Mouse (Mus musculus): ENCODE data around the gene Stat6. TPM values are rescaled to one million over a fixed set of nuclear protein-coding genes. Genes with fewer than 3 reads are reported as not detected.
A peak's percentile ranks its signal among the peaks of the same experiment; 100 is the strongest.

Stat6 gene
- polyA plus RNA-seq, 1 experiment: 33.8 TPM

DNA sequence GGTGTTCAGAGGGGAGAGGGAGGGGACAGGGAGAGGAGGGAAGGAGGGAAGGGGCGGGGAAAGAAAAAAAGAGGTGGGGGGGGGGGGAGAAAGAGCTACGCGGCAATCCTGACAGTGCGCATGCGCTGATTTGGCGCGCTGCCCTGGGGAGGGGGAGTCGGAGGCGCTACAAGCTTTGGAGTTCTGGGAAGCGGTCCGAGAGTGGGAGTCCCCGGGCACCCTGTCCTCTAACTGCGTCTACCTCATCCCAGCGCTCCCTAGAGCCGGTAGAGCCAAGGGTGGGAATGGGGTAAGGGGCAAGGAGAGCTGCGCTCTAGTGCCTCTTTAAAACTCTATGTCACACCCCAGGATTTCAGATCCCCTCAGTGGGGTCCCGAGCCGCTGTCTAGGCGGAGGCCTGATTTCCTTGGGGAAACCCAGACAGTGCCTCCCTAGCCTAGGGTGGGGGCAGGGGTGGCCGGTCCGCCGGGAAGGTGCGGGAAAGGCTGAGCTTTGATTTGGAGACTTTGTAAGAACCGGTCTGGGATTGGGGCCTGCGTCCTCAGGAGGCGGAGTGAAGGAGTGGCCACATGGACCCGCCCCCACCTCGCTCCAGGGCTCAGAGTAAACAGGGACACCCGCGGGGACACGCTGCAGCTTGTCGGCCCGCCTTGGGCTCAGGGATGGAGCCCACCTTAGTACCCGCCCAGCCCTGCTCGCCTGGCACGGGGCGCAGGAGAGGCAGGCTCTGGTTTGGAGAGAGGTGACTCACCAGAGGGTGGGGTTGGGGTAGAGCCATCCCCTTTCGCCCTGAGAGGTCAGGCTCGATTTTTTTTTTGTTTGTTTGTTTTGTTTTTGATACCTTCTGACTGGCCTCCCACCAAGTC is 21.4 kb upstream of the Stat6 start:
- Histone ChIP-seq H3K4me1 (peaks cover 28% of the 10 kb centered on the region), H3K4me3 (replicated peaks) (peak overlapping the region; percentile 90), H3K27me3 (replicated peaks) (peaks cover 64% of the 10 kb centered on the region), H3K36me3 (replicated peaks; ENCODE audit: low read length) (no peaks in the 10 kb centered on the region), H3K9me3 (peaks cover 8% of the 10 kb centered on the region; the same call in 1 of the 2 replicates)
- TF ChIP-seq FLI1 (IDR thresholded peaks at IDR 0.05; ENCODE audit: low read length): no peak
- TF ChIP-seq GATA1 (IDR thresholded peaks at IDR 0.05; ENCODE audit: borderline replicate concordance, low read length): no peak

DNA sequence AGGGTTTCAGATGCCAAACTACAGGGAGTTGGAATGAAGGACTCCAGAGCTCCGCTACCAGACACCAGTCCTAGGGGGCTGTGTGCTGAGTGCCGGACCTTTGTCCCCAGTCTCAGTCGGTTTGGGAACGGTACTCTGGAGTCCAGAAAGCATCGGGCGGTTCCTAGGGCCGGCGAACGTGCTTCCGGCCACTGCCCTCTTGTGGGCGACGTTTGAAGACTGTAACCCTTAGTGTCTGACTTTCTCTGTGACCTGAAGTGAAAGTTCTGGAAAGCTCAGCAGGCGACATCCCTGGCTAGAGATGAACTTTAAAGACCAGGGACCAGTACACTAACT is 20.8 kb upstream of the Stat6 start:
- Histone ChIP-seq H3K27me3 (replicated peaks) (peaks cover 59% of the 10 kb centered on the region), H3K4me1 (peaks cover 24% of the 10 kb centered on the region), H3K9me3 (peaks cover 14% of the 10 kb centered on the region; the same call in 1 of the 2 replicates), H3K36me3 (replicated peaks; ENCODE audit: low read length) (no peaks in the 10 kb centered on the region), H3K4me3 (replicated peaks) (peak overlapping the region; percentile 90)
- no peak for TF ChIP-seq FLI1 (IDR thresholded peaks at IDR 0.05; ENCODE audit: low read length)
- no peak for TF ChIP-seq GATA1 (IDR thresholded peaks at IDR 0.05; ENCODE audit: borderline replicate concordance, low read length)

DNA sequence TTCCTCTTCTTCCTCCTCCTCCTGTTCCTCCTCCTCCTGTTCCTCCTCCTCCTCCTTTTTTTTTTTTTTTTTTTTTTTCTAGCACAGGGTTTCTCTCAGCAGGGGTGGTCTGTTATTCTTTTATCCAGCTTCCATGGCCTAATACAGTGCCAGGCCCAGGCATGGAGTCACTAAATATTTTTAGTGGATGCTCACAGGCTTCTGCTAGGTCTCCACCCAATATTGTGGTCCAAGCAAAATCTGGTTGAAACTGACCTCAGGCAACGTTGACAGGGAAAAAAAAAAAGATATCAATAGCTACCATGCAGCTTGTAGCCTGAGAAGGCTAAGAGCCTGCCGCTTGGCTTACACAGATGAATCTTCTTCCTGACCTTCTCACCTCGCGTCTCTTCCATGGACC is 20.1 kb upstream of the Stat6 start:
- Histone ChIP-seq H3K4me3 (replicated peaks) (no peak overlapping the region), H3K36me3 (replicated peaks; ENCODE audit: low read length) (no peaks in the 10 kb centered on the region), H3K4me1 (peaks cover 21% of the 10 kb centered on the region), H3K9me3 (peaks cover 14% of the 10 kb centered on the region; the same call in 1 of the 2 replicates), H3K27me3 (replicated peaks) (peaks cover 52% of the 10 kb centered on the region)
- no peak for TF ChIP-seq FLI1 (IDR thresholded peaks at IDR 0.05; ENCODE audit: low read length)
- no peak for TF ChIP-seq GATA1 (IDR thresholded peaks at IDR 0.05; ENCODE audit: borderline replicate concordance, low read length)

DNA sequence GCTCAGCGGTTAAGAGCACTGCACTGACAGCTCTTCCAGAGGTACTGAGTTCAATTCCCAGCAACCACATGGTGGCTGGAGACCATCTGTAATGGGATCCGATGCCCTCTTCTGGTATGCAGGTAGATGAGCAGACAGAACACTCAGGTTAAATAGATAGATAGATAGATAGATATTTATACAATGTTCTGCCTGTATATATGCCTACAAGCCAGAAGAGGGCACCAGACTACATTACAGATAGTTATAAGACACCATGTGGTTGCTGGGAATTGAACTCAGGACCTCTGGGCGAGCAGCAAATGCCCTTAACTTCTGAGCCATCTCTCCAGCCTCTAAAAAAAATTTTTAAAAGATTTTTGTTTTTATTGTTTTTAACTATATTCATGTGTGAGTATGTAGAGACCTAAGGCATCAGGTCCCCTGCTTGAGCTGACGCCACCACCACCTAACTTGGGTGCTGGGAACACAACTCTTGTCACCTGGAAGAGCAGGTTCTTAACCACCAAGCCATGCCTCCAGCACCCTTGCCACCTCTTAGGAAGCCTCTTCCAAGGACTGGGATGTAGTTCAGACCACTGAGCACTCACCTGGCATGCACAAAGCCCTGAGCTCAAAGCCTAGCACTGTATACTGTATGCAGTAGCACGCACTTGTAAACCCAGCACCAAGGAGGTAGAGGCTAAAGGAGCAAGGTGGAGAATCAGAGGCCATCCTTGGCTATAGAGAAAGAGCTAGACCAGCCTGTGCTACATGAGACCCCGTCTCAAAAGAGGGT is 19.2 kb upstream of the Stat6 start:
- TF ChIP-seq GATA1 (IDR thresholded peaks at IDR 0.05; ENCODE audit: borderline replicate concordance, low read length): no peak
- TF ChIP-seq FLI1 (IDR thresholded peaks at IDR 0.05; ENCODE audit: low read length): no peak
- peaks cover 43% of the 10 kb centered on the region for H3K27me3 ChIP-seq (replicated peaks)
- no peaks in the 10 kb centered on the region for H3K36me3 ChIP-seq (replicated peaks; ENCODE audit: low read length)
- H3K4me3 ChIP-seq (replicated peaks): no peak overlapping the region
- H3K9me3 ChIP-seq: peaks cover 14% of the 10 kb centered on the region; the same call in 1 of the 2 replicates
- H3K4me1 ChIP-seq: peaks cover 21% of the 10 kb centered on the region

DNA sequence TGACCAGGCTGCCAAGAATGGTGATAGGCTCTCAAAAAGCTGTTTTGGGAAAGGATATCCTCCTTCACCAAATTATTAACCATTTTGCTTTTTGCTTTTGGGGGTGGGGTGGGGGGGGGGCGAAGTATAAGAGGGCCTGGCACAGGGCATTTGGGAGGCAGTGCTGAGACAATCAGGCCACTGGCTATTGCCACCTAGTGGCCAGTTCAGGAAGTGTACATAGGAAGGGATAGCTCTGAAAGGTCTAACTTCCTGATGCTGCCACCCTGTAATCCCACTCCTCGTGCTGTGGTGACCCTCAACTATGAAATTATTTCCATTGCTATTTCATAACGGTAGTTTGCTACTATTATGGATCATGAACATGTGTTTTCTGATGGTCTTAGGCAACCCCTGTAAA is 16.4 kb upstream of the Stat6 start:
- peaks cover 14% of the 10 kb centered on the region; the same call in 1 of the 2 replicates for H3K9me3 ChIP-seq
- H3K36me3 ChIP-seq (replicated peaks; ENCODE audit: low read length): no peaks in the 10 kb centered on the region
- no peak for TF ChIP-seq GATA1 (IDR thresholded peaks at IDR 0.05; ENCODE audit: borderline replicate concordance, low read length)
- no peak for TF ChIP-seq FLI1 (IDR thresholded peaks at IDR 0.05; ENCODE audit: low read length)
- no peak overlapping the region for H3K4me3 ChIP-seq (replicated peaks)
- peaks cover 13% of the 10 kb centered on the region for H3K4me1 ChIP-seq
- H3K27me3 ChIP-seq (replicated peaks): peaks cover 27% of the 10 kb centered on the region

DNA sequence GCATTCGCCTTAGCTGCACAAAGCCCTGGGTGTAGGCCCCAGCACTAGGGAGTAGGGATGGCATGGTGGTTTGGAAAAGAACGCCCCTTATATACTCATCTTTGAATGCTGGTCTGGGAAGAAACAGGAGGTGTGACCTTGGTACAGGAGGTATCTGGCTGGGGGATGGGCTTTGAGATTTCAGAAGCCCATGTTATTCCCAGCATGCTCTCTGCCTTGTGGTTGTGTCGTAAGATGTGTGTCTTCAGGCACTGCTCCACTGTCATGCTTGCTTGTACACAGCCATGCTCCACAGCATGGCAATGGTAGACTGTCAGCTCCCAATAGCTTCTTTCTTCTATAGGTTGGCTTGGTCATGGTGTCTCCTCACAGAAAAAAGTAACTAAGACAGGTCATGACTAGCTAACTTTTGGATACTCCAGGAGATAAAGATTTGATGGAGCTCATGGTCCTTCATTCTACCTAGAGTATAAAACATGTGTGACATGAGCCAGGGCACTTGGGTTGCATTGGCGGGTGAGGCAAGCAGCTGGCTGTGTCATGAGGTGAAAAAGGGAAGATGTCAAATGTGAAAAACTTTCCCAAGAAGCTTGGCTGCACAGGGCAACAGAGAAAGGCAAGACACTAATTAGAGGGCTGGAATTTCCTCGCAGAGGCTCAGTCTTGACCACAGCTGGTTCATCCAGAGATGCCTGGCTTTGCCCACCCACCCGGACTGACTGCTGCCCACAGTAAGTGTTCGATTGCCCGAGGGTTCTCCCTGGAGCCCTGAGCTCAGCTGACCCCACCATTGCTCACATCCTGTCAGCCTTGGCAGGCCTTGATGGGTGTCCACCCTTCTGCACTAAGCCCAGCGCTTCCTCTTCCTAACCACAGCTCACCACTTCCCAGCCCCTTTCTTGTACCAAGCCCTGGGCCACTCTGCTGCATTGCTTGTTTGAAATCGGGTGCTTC is 11.2 kb upstream of the Stat6 start:
- H3K4me1 ChIP-seq: peaks cover 14% of the 10 kb centered on the region
- peak overlapping the region; percentile 23 for H3K4me3 ChIP-seq (replicated peaks)

DNA sequence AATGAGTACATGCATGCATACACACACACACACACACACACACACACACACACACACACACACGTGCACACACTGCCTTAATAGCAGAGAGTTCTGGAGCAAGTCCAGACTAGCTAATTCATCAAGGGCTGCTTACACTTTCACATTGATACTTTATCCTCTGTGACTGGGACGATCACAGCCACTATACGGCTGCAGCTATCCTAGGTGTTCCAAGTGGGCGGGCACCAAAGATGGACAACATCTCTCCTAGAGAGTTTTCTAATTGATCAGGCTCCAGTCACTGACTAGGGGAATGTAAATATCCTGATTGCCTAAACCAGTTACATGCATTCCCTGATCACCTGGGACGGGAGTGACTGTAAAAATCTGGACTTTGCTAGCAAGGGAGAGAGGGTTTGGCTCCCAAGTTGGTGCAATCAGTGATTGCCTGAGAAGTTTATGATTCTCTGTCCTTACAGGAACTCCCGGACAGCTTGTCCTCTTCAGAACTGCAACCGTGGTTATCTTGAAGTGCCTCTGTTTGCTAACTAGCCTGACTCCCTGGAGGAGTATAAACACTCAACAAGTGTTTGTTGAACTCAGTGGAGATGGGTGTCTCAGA is 10.0 kb upstream of the Stat6 start:
- Histone ChIP-seq H3K4me3 (replicated peaks) (no peak overlapping the region), H3K27me3 (replicated peaks) (peaks cover 36% of the 10 kb centered on the region), H3K9me3 (no peaks in the 10 kb centered on the region), H3K4me1 (peaks cover 19% of the 10 kb centered on the region), H3K36me3 (replicated peaks; ENCODE audit: low read length) (no peaks in the 10 kb centered on the region)
- no peak for TF ChIP-seq GATA1 (IDR thresholded peaks at IDR 0.05; ENCODE audit: borderline replicate concordance, low read length)
- no peak for TF ChIP-seq FLI1 (IDR thresholded peaks at IDR 0.05; ENCODE audit: low read length)

More for the DNA sequence above, 11.2 kb upstream of the Stat6 start:
- no peak for TF ChIP-seq GATA1 (IDR thresholded peaks at IDR 0.05; ENCODE audit: borderline replicate concordance, low read length)
- no peak for TF ChIP-seq FLI1 (IDR thresholded peaks at IDR 0.05; ENCODE audit: low read length)
- H3K36me3 ChIP-seq (replicated peaks; ENCODE audit: low read length): no peaks in the 10 kb centered on the region
- H3K27me3 ChIP-seq (replicated peaks): peaks cover 35% of the 10 kb centered on the region
- peaks cover 5% of the 10 kb centered on the region; the same call in 1 of the 2 replicates for H3K9me3 ChIP-seq

DNA sequence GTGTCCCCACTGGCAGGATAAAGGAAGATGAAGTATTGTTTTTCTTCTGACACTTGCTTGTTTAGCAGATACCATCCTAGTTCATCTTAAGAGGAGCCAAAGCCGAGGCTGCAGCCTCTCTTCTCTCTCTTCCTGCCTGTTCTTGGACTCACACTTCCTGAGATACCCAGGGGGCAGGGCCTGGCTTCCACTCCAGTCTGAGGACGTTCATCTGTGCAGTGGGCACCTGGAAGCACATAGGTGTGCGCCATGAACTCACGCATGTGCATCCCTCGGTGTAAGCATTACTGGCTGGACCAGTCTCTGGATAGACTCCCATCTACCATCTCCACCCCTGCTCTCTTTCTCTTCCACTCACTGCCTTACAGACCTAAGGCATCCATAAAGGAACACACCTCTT is 2.4 kb upstream of the Stat6 start:
- peak overlapping the region; percentile 31 for H3K4me3 ChIP-seq (replicated peaks)
- no peak for TF ChIP-seq FLI1 (IDR thresholded peaks at IDR 0.05; ENCODE audit: low read length)
- TF ChIP-seq GATA1 (IDR thresholded peaks at IDR 0.05; ENCODE audit: borderline replicate concordance, low read length): no peak
- no peaks in the 10 kb centered on the region for H3K9me3 ChIP-seq

More for the DNA sequence above, 2.4 kb upstream of the Stat6 start:
- Histone ChIP-seq H3K4me1 (peaks cover 44% of the 10 kb centered on the region), H3K27me3 (replicated peaks) (peaks cover 8% of the 10 kb centered on the region), H3K36me3 (replicated peaks; ENCODE audit: low read length) (peaks cover 6% of the 10 kb centered on the region)

Measured in megakaryocyte, embryonic 14.5 days (primary cell).